Mouse (Mus musculus) limb, embryonic 10.5 days (tissue): ENCODE results near the gene Ccdc87. TPM values are rescaled to one million over a fixed set of nuclear protein-coding genes. Genes with fewer than 3 reads are reported as not detected.

Source experiments
- DNase-seq: peaks from one replicate; pipeline ENCODE4 v3.0.0-alpha.2; 2017; ENCODE audit warnings: low spot score
- H3K27ac ChIP-seq: fragments of 300-500 bp; sonication (generic); 2 replicates; pipeline ENCODE4 v1.5.1; 2016; ENCODE audit warnings: mild to moderate bottlenecking
- H3K27me3 ChIP-seq: fragments of 300-500 bp; sonication (generic); 2 replicates; pipeline ENCODE4 v1.6.1; 2016; ENCODE audit warnings: low read depth, mild to moderate bottlenecking; ENCODE audit not compliant: poor library complexity, severe bottlenecking
- H3K36me3 ChIP-seq: fragments of 300-500 bp; sonication (generic); 2 replicates; pipeline ENCODE4 v1.6.1; 2016; ENCODE audit warnings: mild to moderate bottlenecking, moderate library complexity
- H3K4me1 ChIP-seq: fragments of 300-500 bp; sonication (generic); 2 replicates; pipeline ENCODE4 v1.6.1; 2016
- H3K4me3 ChIP-seq: fragments of 300-500 bp; sonication (generic); 2 replicates; pipeline ENCODE4 v1.5.1; 2016; ENCODE audit warnings: mild to moderate bottlenecking, moderate library complexity
- H3K9me3 ChIP-seq: fragments of 300-500 bp; sonication (generic); replicated peaks from 2 replicates; pipeline ENCODE4 v1.6.1; 2016; ENCODE audit warnings: mild to moderate bottlenecking
- WGBS: fragments of 180-500 bp; shearing (Covaris S2); methylation state at CpG from one replicate; pipeline ENCODE4 v1.1.7; 2016; 5-methylcytosine and 5-hydroxymethylcytosine counted together
- polyA plus RNA-seq: library from polyadenylated mRNA; unstranded; fragments of >200 nt; fragmentation: Nextera tagmentation; extraction: Ambion mirVana; gene quantifications from 2 replicates; pipeline ENCODE4 v1.2.1, GENCODE M21; 2016

The Ccdc87 gene
- polyA plus RNA-seq: not detected in 2 replicates

GRCm38 (mm10) chr19:4839149-4839548 lies at the start of gene Ccdc87, which contains the start of gene Ccs:
Ccdc87 (plus strand) TSS chr19:4839366.
Ccs (minus strand) TSS chr19:4839332.
- Histone ChIP-seq H3K9me3 (no peaks in the 10 kb centered on the region), H3K27ac (peak within 1 kb of the TSS; percentile 86), H3K4me1 (peaks cover 17% of the 10 kb centered on the region), H3K4me3 (peak within 1 kb of the TSS; percentile 72), H3K27me3 (peaks cover 34% of the 10 kb centered on the region), H3K36me3 (peaks cover 5% of the 10 kb centered on the region)
- DNase-seq: peak; percentile 97
- under 1% methylated on average over 25 of the region's 25 CpGs for WGBS

DNA sequence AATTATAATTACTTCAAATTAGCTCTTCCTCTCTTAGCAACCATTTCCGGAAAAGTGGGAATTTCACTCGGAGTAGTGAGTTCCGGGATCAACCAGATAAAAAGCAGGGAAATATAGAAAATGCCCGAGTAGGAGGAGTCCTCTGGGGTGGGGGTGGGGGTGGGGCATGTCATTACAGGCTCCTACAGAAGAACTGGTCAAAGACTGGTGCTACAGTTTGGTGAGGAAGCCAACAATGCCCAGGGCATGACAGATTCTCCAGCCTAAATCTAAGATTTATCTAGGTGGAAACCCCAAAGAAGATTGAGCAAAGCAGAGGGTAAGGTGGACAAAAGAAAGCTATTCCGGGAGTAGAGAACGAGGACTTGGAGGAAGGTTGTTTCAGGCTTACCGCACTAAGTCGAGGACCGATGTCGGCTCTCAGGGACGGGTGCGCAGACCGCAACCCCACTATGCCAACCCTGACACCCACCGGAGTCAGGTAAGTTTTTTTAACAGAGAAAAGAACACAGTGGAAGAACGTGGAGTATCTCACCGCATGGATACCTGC lies 45.8 kb upstream of the Ccdc87 start:
- Histone ChIP-seq H3K27me3 (no peaks in the 10 kb centered on the region), H3K4me3 (peak overlapping the region; percentile 76), H3K36me3 (peaks cover 67% of the 10 kb centered on the region), H3K9me3 (no peaks in the 10 kb centered on the region), H3K27ac (peak overlapping the region; percentile 89), H3K4me1 (peaks cover 34% of the 10 kb centered on the region)
- WGBS: 2% methylated on average over 16 of the region's 16 CpGs
- no peak for DNase-seq

- H3K27ac ChIP-seq: peak within 1 kb of the TSS; percentile 89
- H3K9me3 ChIP-seq: no peaks in the 10 kb centered on the region
- H3K36me3 ChIP-seq: peaks cover 67% of the 10 kb centered on the region
- H3K4me1 ChIP-seq: peaks cover 34% of the 10 kb centered on the region
- peak; percentile 91 for DNase-seq
- under 1% methylated on average over 31 of the region's 31 CpGs for WGBS
- H3K27me3 ChIP-seq: no peaks in the 10 kb centered on the region
- peak within 1 kb of the TSS; percentile 76 for H3K4me3 ChIP-seq
Observed at GRCm38 (mm10) chr19:4793831-4794422, 45.2 kb upstream of the Ccdc87 start, which contains the start of gene Rbm4. Rbm4 (minus strand) TSS chr19:4793901.

DNA sequence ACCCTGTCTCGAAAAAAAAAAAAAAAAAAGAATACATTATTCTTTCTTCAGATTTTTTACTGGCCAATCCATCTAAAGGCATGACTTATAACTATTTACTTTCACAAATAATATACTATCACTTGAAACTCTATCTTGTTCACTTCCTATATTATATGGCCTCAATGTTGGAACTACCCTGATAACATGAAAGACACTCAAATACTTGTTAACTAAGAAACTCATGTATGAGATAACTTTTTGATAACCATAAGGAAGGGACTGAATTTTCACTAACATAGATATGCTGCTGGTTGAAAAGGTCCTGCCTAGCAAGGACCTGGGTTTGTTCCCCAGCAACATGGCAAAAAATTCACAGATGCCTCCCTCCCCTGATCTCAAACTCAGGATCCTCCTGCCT lies 43.2 kb upstream of the Ccdc87 start:
- H3K36me3 ChIP-seq: peaks cover 67% of the 10 kb centered on the region
- DNase-seq: no peak
- peaks cover 24% of the 10 kb centered on the region for H3K4me1 ChIP-seq
- H3K9me3 ChIP-seq: no peaks in the 10 kb centered on the region
- no peaks in the 10 kb centered on the region for H3K27me3 ChIP-seq
- H3K4me3 ChIP-seq: no peak overlapping the region
- 75% methylated on average over 1 of the region's 1 CpGs for WGBS
- no peak overlapping the region for H3K27ac ChIP-seq

DNA sequence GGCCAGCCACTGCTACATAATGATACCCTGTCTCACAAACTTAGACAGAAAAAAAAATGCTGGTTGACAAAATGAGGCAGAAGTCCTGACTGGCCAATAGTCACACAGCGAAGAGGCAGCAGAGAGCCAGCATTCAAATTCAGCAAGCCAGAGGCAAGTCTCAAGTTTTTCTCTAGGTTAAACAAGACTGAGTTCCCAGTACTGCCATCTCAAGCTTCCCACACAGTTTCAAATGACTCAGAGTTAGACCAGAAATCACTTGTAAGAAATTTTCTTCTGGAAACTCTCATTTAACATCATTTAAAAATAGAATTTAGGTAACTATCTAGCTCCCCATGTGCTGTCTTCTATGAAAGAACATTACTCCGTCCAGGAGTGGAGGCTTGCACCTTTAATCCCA lies 41.3 kb upstream of the Ccdc87 start:
- H3K4me3 ChIP-seq: no peak overlapping the region
- WGBS: 95% methylated on average over 2 of the region's 2 CpGs
- no peak overlapping the region for H3K27ac ChIP-seq
- no peak for DNase-seq
- no peaks in the 10 kb centered on the region for H3K27me3 ChIP-seq
- peaks cover 12% of the 10 kb centered on the region for H3K4me1 ChIP-seq
- peaks cover 70% of the 10 kb centered on the region for H3K36me3 ChIP-seq
- H3K9me3 ChIP-seq: no peaks in the 10 kb centered on the region

DNA sequence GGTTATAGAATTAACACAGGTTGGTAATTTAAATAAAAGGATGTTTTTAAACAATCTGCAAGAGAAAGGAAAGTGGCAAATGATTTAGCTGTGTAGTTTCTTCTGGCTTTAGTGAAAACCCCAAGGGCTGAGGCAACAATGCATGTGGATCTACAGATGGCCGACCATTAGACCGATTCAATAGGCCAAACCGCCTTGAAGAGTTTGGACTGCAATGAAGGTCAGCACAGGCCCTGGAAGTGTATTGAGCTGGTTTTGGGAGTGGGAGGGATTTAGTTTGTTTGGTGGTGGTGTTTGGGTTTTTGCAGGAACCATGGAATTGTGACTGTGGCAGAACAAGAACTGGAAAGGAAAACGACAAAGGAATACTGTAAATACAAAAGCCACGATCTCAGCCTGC lies 40.1 kb upstream of the Ccdc87 start:
- Histone ChIP-seq H3K36me3 (peaks cover 82% of the 10 kb centered on the region), H3K4me1 (peaks cover 10% of the 10 kb centered on the region), H3K9me3 (no peaks in the 10 kb centered on the region), H3K27me3 (no peaks in the 10 kb centered on the region), H3K4me3 (no peak overlapping the region), H3K27ac (no peak overlapping the region)
- DNase-seq: no peak
- 95% methylated on average over 5 of the region's 5 CpGs for WGBS

DNA sequence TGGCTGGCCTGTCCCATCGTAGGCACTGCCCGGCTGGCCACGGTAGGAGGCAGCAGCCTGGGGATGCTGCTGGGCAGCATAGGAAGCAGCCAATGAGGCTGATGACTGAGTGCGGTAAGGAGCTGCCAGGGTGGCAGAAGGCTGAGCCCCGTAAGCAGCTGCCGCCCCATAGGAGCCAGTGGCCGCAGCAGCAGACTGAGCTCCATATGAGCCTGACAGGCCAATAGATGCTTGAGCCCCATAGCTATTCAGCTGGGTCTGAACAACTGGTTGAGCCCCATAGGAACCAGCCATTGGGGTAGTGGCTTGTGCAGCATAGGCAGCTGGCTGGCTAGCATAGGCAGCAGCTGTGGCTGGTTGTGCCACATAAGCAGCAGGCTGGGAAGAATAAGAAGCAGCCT lies 36.5 kb upstream of the Ccdc87 start:
- Histone ChIP-seq H3K9me3 (no peaks in the 10 kb centered on the region), H3K36me3 (peaks cover 76% of the 10 kb centered on the region), H3K4me1 (no peaks in the 10 kb centered on the region), H3K27me3 (no peaks in the 10 kb centered on the region), H3K4me3 (no peak overlapping the region; the same call in 1 of the 2 replicates), H3K27ac (no peak overlapping the region)
- WGBS: 95% methylated on average over 7 of the region's 7 CpGs
- no peak for DNase-seq

- no peak overlapping the region; the same call in 1 of the 2 replicates for H3K4me3 ChIP-seq
- peaks cover 71% of the 10 kb centered on the region for H3K36me3 ChIP-seq
- 87% methylated on average over 10 of the region's 10 CpGs for WGBS
- no peak for DNase-seq
- no peaks in the 10 kb centered on the region for H3K9me3 ChIP-seq
- no peak overlapping the region for H3K27ac ChIP-seq
- no peaks in the 10 kb centered on the region for H3K27me3 ChIP-seq
- peaks cover 5% of the 10 kb centered on the region; the same call in 1 of the 2 replicates for H3K4me1 ChIP-seq
Observed at GRCm38 (mm10) chr19:4803283-4803682, 35.9 kb upstream of the Ccdc87 start.

DNA sequence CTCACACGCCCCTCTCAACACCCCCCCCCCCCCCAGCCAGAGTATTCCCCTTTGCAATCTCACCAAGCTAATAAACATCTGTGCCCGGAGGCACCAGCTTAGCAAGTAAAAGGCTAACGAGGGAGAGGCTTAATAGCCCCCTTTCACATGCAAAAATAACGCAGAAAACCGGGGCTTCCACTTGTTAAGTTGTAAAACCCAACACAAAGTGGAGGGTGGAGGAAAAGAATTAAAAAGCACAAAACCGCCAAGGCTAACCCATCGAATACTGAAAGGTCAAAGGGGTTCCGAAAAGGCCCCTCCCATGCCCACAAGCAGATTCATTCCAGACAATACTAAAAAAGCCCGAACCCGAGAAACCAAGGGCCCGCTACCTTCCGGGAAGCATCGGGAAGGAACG lies 28.9 kb upstream of the Ccdc87 start:
- Histone ChIP-seq H3K9me3 (no peaks in the 10 kb centered on the region), H3K4me1 (peaks cover 20% of the 10 kb centered on the region), H3K27me3 (no peaks in the 10 kb centered on the region), H3K4me3 (peak overlapping the region; percentile 91), H3K36me3 (peaks cover 11% of the 10 kb centered on the region), H3K27ac (peak overlapping the region; percentile 92)
- no peak for DNase-seq
- under 1% methylated on average over 14 of the region's 14 CpGs for WGBS

DNA sequence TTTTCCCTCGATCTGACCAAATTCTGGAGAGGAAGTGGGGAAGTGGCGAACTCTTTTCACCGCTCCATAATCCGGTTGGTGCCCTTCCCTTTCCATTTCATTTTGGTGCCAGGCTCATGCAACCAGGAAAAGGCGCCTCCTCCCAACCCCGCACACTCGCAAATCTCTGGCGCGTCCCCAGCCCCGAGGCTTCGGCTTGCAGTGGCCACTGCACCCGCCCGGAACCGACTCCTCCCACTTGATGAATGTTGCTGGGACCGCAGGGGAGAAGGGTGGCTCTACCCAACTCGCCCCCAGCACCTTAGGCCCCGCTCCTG lies 28.5 kb upstream of the Ccdc87 start:
- H3K27me3 ChIP-seq: no peaks in the 10 kb centered on the region
- WGBS: 0% methylated on average over 17 of the region's 17 CpGs
- no peak for DNase-seq
- peaks cover 20% of the 10 kb centered on the region for H3K4me1 ChIP-seq
- H3K4me3 ChIP-seq: peak overlapping the region; percentile 91
- H3K9me3 ChIP-seq: no peaks in the 10 kb centered on the region; the same call in 1 of the 2 replicates
- H3K36me3 ChIP-seq: peaks cover 9% of the 10 kb centered on the region
- H3K27ac ChIP-seq: peak overlapping the region; percentile 92

GRCm38 (mm10) chr19:4811063-4811908 lies 27.9 kb upstream of the Ccdc87 start, which contains the start of the genes Gm21992 and Rbm14:
Gm21992 (minus strand) TSS chr19:4811612.
Rbm14 (minus strand) TSS chr19:4811634.
- peak within 1 kb of the TSS; percentile 91 for H3K4me3 ChIP-seq
- H3K27ac ChIP-seq: peak within 1 kb of the TSS; percentile 92
- peak; percentile 97 for DNase-seq
- peaks cover 8% of the 10 kb centered on the region for H3K36me3 ChIP-seq
- H3K27me3 ChIP-seq: no peaks in the 10 kb centered on the region
- no peaks in the 10 kb centered on the region; the same call in 1 of the 2 replicates for H3K9me3 ChIP-seq
- under 1% methylated on average over 83 of the region's 83 CpGs for WGBS
- peaks cover 20% of the 10 kb centered on the region for H3K4me1 ChIP-seq

- Histone ChIP-seq H3K4me3 (peak overlapping the region; percentile 91), H3K27ac (peak overlapping the region; percentile 92), H3K4me1 (peaks cover 20% of the 10 kb centered on the region), H3K27me3 (no peaks in the 10 kb centered on the region), H3K36me3 (peaks cover 3% of the 10 kb centered on the region), H3K9me3 (no peaks in the 10 kb centered on the region; the same call in 1 of the 2 replicates)
- 6% methylated on average over 12 of the region's 12 CpGs for WGBS
- DNase-seq: no peak
Observed at GRCm38 (mm10) chr19:4811909-4812242, 27.3 kb upstream of the Ccdc87 start.
